Mouse (Mus musculus) urinary bladder, adult 18-20 months (tissue): ENCODE measurements at regions not wholly inside any gene's neighbourhood (a gene's known extent, or its start where the extent isn't known, plus 50 kb on each side); places are given as distances from the start of the nearest gene placed in this dataset.
A peak's percentile ranks its signal among the peaks of the same experiment; 100 is the strongest.

ENCODE experiments used
- DNase-seq, 2 experiments: peaks; one replicate each; pipeline ENCODE4 v3.0.0; 2022; ENCODE audit warnings: low spot score in 2 of 2, mixed read lengths in 2 of 2

- no peak for DNase-seq
Observed at GRCm38 (mm10) chr2:167823044-167823443, 108.8 kb upstream of the Ptpn1 start.

DNA sequence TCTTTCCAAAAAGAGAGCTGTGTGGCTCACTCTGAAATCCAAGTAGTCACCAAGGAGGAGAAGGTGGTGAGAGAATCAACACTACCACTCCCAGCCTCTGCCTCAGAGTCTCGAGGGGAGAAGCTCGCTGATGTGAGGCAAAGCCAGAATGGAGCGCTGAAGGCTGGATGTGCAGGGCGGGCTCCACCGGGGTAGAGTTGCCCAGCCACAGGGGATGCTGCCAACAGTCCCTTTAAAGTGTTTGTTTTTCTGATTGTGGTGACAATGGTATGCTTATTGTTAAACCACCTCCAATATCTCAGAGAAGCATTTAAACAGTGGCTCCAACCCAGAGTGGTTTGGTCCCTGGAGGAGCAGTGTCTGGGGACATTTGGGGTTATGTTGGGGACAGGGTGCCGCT is 110.7 kb upstream of the Ptpn1 start:
- DNase-seq: no peak

DNA sequence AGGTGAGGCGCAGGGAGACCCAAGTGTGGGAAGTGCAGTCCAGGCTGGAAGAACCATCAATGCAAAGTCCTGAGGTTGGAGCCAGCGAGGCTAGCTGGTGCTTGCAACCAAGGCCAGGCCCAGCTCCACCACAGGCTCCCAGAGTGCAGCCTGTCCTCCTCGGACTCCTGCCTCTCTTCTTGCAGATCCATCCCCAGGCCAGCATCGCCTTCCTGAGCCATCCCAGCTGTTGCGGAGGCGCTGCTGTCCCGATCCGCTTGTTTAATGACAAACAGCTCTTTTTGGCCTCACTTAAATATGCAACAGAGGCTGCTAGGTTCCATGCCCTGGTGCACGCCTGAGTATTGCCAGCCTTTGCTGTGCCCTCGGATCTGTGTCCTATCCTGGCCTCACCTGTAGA is 113.1 kb upstream of the Ptpn1 start:
- DNase-seq: no peak

DNA sequence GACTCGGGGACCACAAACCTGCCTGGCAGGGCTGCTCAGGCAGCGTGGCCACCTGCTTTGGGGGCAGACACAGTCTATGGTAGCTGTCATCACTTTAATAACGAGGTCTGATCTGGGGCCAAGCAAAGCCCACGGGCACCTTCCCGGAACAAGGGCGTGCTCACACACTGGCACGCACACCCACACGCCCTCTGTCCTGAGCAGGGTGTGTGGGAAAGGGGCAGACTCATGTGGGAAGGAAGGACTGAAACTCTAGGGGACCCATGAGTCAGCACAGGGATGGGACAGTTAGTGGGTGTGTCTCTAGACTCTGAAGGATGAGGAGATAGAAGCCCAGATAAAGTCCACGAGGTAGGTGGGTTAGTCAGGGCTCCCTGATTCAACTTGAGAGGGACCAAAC is 114.8 kb upstream of the Ptpn1 start:
- DNase-seq: no peak

DNA sequence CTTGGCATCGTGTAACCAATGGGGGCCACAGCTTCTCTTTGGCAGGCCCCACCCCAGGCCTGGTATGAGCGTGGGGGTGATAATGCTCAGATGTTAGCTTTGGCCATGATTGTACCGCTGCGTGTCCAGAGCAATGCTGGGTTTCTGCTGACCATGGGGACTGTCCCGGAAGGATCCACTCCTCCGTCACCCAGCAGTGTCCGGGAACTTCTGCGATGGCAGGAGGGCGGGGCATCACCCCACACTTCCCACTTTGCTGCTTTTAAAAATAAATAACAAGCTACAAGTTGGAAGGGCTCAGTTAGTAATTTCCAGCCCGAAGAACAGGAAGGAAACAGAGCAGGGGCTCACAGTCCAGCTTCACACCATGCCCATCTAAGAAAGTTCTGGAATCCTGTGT is 116.7 kb upstream of the Ptpn1 start:
- DNase-seq: no peak

GRCm38 (mm10) chr2:167809256-167809655 is 119.6 kb upstream of the Tmem189 start:
- no peak for DNase-seq

- no peak for DNase-seq
Observed at GRCm38 (mm10) chr2:167805629-167806304, 116.1 kb upstream of the Tmem189 start.

- no peak for DNase-seq
Observed at GRCm38 (mm10) chr2:167804493-167805227, 115.0 kb upstream of the Tmem189 start.

DNA sequence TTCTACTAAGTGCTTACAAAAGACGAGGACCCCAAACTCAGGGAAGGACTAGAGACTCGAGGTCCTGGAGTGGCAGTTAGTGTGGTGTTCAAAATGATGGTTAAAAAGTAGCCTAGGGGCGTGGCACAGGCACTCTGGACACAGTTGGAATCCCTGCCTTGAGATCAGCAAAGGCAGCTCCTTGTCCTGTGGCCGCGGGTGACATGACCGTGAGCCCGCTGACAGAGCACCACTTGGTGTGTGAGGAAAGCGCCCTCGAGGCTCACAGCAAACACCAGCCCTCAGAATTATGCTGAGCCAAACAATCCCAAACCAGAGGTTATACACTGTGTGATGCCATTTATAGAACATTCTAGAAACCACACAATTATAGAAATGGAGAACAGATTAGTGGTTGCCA is 112.9 kb upstream of the Tmem189 start:
- no peak for DNase-seq

DNA sequence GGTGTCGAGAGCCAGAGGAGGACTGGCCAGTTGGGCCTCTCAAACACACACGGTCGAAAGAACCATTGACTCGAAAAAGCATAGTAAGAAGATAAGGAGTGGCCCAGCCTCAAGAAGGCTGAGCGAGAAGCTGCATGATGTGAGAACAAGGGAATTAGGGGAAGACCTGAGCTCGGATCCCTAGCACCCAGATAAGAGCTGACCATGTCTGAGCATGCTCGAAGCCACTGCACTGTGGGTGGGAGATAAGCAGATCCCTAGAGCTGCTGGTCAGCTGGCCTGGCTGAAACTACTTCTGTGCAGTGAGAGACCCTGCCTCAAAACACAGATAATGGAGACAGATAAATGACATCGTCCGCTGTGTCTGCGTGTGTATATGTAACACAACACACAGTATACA is 111.8 kb upstream of the Tmem189 start:
- no peak for DNase-seq

DNA sequence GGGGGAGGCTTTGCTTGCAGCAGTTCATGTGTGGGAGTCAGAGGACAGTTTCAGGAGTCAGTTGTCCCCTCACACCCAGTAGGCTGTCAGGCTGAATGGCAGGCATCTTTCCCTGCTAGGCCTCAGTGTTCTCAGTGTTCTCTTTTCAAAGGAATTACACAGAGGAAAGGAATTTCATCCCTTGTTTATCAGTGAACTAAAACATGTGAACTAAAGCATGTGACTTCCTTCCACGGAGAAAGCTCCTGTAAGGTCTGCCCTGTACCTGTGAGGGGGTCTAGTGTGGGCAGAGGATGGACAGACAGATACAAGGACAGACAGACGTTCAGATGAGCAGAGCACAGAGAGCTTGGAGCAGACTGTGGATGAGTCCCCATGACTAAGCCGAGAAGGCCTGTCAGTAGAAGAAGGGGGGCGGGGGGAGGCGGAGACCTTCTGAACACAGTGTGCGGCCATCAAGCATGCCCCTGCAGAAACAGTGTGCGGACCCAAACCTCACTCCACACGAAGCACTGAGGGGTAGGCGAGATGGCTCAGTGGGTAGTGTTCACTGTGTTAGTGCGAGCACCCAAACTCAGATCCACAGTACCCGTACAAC is 111.1 kb upstream of the Tmem189 start:
- no peak for DNase-seq

DNA sequence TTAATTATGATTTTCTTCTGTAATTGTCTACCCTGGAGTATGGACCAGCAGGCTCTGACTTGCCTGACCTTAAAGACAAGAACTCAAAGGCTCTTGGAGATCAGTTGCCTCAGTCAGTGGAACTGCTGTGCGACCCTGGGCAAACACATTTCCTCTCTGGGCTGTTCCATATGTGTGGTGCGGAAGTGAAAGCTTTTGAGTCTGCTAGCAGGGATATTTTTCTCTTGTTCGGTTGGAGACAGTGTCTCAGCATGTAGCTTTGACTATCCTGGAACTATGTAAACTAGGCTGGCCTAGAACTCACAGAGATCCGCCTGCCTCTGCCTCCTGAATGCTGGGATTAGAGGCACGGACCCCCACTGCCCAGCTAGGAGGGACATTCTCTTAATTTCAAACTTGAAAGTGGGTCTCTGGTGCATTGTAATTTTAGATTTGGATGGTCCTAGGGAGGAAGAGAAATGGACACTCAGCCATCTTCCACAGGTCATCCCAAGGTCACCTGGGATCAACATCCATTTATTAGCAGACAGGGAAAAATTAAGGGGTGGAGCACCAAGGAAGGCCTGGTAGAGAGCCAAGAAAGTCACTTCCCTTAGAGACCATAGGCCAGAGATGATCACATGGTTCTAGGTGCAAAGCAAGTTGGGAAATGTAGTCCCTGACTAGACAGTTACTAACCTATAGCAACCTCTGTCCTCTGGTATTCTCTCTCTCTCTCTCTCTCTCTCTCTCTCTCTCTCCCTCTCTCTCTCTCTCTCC is 110.2 kb upstream of the Tmem189 start:
- no peak for DNase-seq

DNA sequence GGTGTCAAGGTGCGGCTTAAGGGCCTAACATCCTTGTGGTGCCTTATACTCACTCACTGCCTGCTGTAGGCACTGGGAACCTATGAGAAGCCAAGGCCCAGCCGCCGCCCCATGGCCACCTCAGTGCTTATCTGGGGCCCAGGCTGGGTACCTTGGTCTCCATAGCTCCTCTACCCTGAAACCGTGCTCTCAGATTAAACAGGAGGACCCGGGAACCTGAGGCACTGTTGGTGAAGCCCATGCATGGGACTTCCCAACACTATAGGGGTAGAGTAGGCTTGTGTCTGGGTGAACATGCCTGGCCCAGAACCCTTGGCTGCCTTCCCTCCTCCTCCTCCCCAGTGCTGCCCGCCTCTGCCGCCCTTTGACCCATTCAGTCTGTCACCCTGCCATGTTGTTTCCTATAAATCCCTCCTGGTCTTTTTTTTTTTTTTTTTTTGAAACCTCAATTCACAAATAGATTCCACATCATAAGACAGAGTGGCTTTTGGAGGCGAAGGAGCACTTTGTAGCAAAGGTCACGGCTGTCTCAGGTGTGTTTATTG is 109.4 kb upstream of the Tmem189 start:
- DNase-seq: no peak

GRCm38 (mm10) chr2:167798076-167798782 is 108.6 kb upstream of the Tmem189 start:
- DNase-seq: no peak

GRCm38 (mm10) chr2:167795491-167795890 is 105.9 kb upstream of the Tmem189 start:
- no peak for DNase-seq

DNA sequence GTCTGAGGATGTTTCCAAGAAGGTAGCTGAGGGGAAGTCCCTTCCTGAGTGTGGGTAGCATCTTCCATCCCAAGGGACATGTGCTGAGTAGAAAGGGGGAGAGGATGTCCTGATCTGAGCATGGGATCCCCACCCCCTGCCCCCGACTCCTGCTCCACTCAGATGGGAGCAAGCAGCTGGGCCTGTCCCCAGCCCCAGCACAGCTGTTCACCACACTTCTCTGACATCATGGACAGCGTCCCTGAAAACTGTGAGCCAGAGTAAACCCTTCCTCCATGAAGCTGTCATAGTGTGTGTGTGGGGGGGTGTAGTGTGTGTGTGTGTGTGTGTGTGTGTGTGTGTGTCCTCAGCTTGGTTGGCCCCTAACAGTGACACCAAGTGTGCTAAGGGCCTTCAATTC is 104.3 kb upstream of the Tmem189 start:
- no peak for DNase-seq

GRCm38 (mm10) chr2:167792753-167793152 is 103.1 kb upstream of the Tmem189 start:
- DNase-seq: no peak

DNA sequence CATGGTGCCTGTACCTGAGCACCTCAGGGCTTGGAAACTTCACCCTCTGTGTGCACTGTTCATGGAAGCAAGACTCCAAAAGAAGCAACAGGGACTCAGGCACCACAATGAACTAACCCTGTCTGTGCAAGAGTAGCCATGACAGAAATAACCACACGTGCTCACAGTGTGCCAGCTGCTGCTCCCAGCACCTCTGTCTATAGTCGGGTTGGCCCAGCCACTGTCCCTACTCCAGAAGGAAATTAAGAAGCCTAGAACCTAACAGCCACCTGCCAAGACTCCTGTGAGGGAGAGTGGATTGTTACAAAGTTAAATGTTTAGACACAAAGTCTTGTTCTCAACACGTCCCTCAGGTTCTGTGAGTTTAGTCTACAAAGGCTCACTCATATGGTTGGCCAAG is 102.7 kb upstream of the Tmem189 start:
- no peak for DNase-seq

- DNase-seq: peak; percentile 59 to 75
Observed at GRCm38 (mm10) chr2:167789471-167789923, 99.9 kb upstream of the Tmem189 start.

DNA sequence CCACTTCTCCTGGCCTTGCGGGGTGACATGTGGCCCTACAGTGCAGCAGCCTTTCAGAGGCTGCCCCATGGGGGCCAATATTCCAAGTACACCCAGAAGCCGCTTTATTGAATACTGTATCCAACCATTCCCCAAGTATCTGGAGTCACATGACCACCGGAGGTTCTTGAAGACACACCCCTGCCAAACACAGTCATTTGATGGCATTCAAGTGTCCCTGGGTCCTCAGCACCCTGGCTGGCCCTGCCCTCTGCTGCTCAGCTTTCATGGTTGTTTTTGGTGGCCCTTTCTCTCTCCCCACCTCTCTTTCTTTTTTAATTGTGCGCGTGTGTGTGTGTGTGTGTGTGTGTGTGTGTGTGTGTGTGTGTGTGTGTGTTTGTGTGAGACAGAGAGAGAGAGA is 97.3 kb upstream of the Tmem189 start:
- no peak for DNase-seq

- DNase-seq: no peak
Observed at GRCm38 (mm10) chr2:167784353-167784752, 94.7 kb upstream of the Tmem189 start.
